Mouse (Mus musculus): Measurements from ENCODE around the gene H2al2a.

DNA sequence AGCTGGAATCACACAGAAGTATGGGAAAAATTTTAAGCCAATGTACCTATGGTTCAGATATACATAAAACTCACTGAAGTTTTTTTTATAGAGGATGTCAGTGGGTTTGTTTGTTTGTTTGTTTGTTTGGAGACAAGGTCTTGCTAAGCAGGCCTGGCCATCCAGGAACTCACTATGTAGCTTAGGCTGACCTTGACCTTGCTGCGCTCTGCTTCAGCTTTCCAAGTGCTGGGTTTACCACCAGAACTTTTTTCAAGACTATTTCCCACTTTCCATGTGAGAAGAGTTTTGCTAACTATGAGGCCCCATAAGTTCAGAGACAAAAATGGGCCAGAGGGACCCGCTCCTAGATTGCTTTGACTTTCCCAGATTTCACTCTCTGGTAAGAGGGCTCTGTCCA lies 23.9 kb downstream of the H2al2a start:
- no peak for TF ChIP-seq ZNF384 (IDR thresholded peaks at IDR 0.05; ENCODE audit: low read depth, low read length)
- TF ChIP-seq HCFC1 (IDR thresholded peaks at IDR 0.05; ENCODE audit: borderline replicate concordance, insufficient read depth, low read length) = no peak

All from ES-E14 (cell line).